Mouse (Mus musculus): ENCODE data around the gene Kazn.

GRCm38 (mm10) chr4:142261725-142262124, 22.5 kb upstream of the Kazn start:
- TF ChIP-seq POLR2A (IDR thresholded peaks at IDR 0.05; ENCODE audit: insufficient read depth, low read length), result no peak
- TF ChIP-seq CTCF (IDR thresholded peaks at IDR 0.05; ENCODE audit: low read depth, low read length), result no peak

Data from ES-Bruce4 (cell line).